Comparison of ENCODE assay signal across 8 mouse cellular contexts in the genomic region with DNA sequence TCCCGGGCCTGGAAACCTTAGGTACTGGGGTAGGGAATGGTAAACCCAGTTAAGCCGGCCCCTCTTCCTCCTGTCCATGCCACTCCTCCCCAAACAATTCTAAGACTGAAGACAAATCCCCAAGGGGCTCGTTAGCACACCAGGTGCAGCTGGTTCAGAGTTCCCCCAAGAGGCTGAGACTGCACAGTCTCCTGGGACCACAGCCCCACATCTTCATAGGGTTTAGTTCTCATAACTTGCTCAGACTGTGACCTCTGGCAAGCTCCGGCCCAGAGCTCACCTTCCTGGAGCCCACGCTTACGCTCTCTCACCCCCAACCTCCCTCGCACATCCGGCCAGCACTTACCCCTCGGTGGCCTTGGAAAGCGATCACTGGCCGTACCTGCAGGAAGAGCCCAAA. TPM values are rescaled to one million over a fixed set of nuclear protein-coding genes. Genes with fewer than 3 reads are reported as not detected.
DNase-seq lines count a peak whose midpoint lies in the region; ATAC-seq and TF ChIP-seq lines count a peak whose summit lies in the region.

No protein-coding gene starts in this region.

- no peaks in the 10 kb centered on the region for H3K9me3 ChIP-seq in embryonic facial prominence, embryonic 12.5 days
- H3K9me3 ChIP-seq in limb, embryonic 10.5 days (replicated peaks), result no peaks in the 10 kb centered on the region

- no peak for TF ChIP-seq CTCF in left cerebral cortex, adult 2 months (IDR thresholded peaks at IDR 0.05)

- ATAC-seq in embryonic facial prominence, embryonic 12.5 days (ENCODE audit: insufficient number of reproducible peaks, insufficient read depth, low FRiP score, low TSS enrichment), result no peak
- ATAC-seq in neutrophil, adult 5-6 weeks (ENCODE audit: extremely low read depth, insufficient number of reproducible peaks, low FRiP score, poor library complexity, severe bottlenecking), result peak; percentile 70

- H3K4me2 ChIP-seq in embryonic facial prominence, embryonic 12.5 days (replicated peaks), result peak overlapping the region; percentile 86

- H3K4me1 ChIP-seq in embryonic facial prominence, embryonic 12.5 days, result peaks cover 15% of the 10 kb centered on the region
- H3K4me1 ChIP-seq in limb, embryonic 10.5 days, result peaks cover 22% of the 10 kb centered on the region

- peaks cover 31% of the 10 kb centered on the region for H3K36me3 ChIP-seq in embryonic facial prominence, embryonic 12.5 days
- H3K36me3 ChIP-seq in limb, embryonic 10.5 days, result peaks cover 34% of the 10 kb centered on the region

- no peak overlapping the region for H3K27ac ChIP-seq in left cerebral cortex, adult 2 months
- no peak overlapping the region for H3K27ac ChIP-seq in embryonic facial prominence, embryonic 12.5 days
- H3K27ac ChIP-seq in limb, embryonic 10.5 days, result peak overlapping the region; percentile 74

- peak overlapping the region; percentile 33; the same call in 1 of the 2 replicates for H3K4me3 ChIP-seq in left cerebral cortex, adult 2 months
- peak overlapping the region; percentile 46 for H3K4me3 ChIP-seq in embryonic facial prominence, embryonic 12.5 days
- peak overlapping the region; percentile 67 for H3K4me3 ChIP-seq in limb, embryonic 10.5 days

- intact Hi-C loops in left cerebral cortex, adult 2 months (cut with DNase I), result no loop called here
- intact Hi-C loops in left cerebral cortex, postnatal 25 days (cut with DNase I), result no loop called here

- 3% methylated on average over 11 of the region's 11 CpGs for WGBS in embryonic facial prominence, embryonic 12.5 days
- 8% methylated on average over 11 of the region's 11 CpGs for WGBS in limb, embryonic 10.5 days

- H3K27me3 ChIP-seq in embryonic facial prominence, embryonic 12.5 days, result peaks cover 9% of the 10 kb centered on the region; the same call in 1 of the 2 replicates
- peaks cover 34% of the 10 kb centered on the region for H3K27me3 ChIP-seq in limb, embryonic 10.5 days (ENCODE audit: low read depth, poor library complexity, severe bottlenecking)

- H3K9ac ChIP-seq in embryonic facial prominence, embryonic 12.5 days, result peak overlapping the region; percentile 51; the same call in 1 of the 2 replicates

- DNase-seq in left cerebral cortex, adult 2 months (ENCODE audit: extremely low spot score in 1 of 2, low spot score in 2 of 2), result no peak
- DNase-seq in left cerebral cortex, postnatal 25 days (ENCODE audit: low spot score in 2 of 2), result no peak
- DNase-seq in limb, embryonic 10.5 days (ENCODE audit: low spot score), result no peak
- no peak for DNase-seq in urinary bladder, postnatal 25 days (ENCODE audit: low spot score)
- DNase-seq in ovary, postnatal 10 days (ENCODE audit: low spot score), result no peak
- no peak for DNase-seq in c-Kit-positive CD71-positive TER-119-positive erythroid progenitor cells, embryonic 14.5 days (ENCODE audit: low spot score)

RNA-seq across cellular contexts. Expression of a gene that starts 2.3 kb away (rescaled TPM):
- not detected for total RNA-seq in left cerebral cortex, adult 2 months (2021)
- total RNA-seq in left cerebral cortex, postnatal 25 days (2021), result not detected
- polyA plus RNA-seq in embryonic facial prominence, embryonic 12.5 days (2016; fragmentation: Nextera tagmentation; extraction: Ambion mirVana), result 12.4 and 15.6 TPM in 2 replicates
- 6.4 and 8.1 TPM in 2 replicates for polyA plus RNA-seq in limb, embryonic 10.5 days (2016; fragmentation: Nextera tagmentation; extraction: Ambion mirVana)
- 36.3 and 45.4 TPM in 2 replicates for total RNA-seq in neutrophil, adult 5-6 weeks (2017)

RNA-seq across cellular contexts. Expression of a gene that starts 7.2 kb away (rescaled TPM):
- 100 to 1,000 TPM; 152 to 164 TPM for total RNA-seq in left cerebral cortex, adult 2 months (2021)
- 100 to 1,000 TPM; 188 to 195 TPM for total RNA-seq in left cerebral cortex, postnatal 25 days (2021)
- 495 and 504 TPM in 2 replicates for polyA plus RNA-seq in embryonic facial prominence, embryonic 12.5 days (2016; fragmentation: Nextera tagmentation; extraction: Ambion mirVana)
- polyA plus RNA-seq in limb, embryonic 10.5 days (2016; fragmentation: Nextera tagmentation; extraction: Ambion mirVana), result 472 and 490 TPM in 2 replicates
- total RNA-seq in neutrophil, adult 5-6 weeks (2017), result 101 and 116 TPM in 2 replicates

RNA-seq across cellular contexts. Expression of a gene that starts 11.3 kb away (rescaled TPM):
- total RNA-seq in left cerebral cortex, adult 2 months (2021), result 10 to 100 TPM; 22.7 to 23.1 TPM
- 10 to 100 TPM; 13.9 to 16.1 TPM for total RNA-seq in left cerebral cortex, postnatal 25 days (2021)
- polyA plus RNA-seq in embryonic facial prominence, embryonic 12.5 days (2016; fragmentation: Nextera tagmentation; extraction: Ambion mirVana), result 128 and 143 TPM in 2 replicates
- 172 and 201 TPM in 2 replicates for polyA plus RNA-seq in limb, embryonic 10.5 days (2016; fragmentation: Nextera tagmentation; extraction: Ambion mirVana)
- 96.9 and 98.5 TPM in 2 replicates for total RNA-seq in neutrophil, adult 5-6 weeks (2017)

RNA-seq across cellular contexts. Expression of a gene that starts 14.8 kb away (rescaled TPM):
- under 1 TPM; 0.21 to 0.54 TPM for total RNA-seq in left cerebral cortex, adult 2 months (2021)
- under 1 TPM; 0.46 to 0.62 TPM for total RNA-seq in left cerebral cortex, postnatal 25 days (2021)
- polyA plus RNA-seq in embryonic facial prominence, embryonic 12.5 days (2016; fragmentation: Nextera tagmentation; extraction: Ambion mirVana), result not detected in 2 replicates
- 0.10 TPM in 1 of 2 replicates, not detected in the other for polyA plus RNA-seq in limb, embryonic 10.5 days (2016; fragmentation: Nextera tagmentation; extraction: Ambion mirVana)
- total RNA-seq in neutrophil, adult 5-6 weeks (2017), result 2.0 and 4.2 TPM in 2 replicates

RNA-seq across cellular contexts. Expression of a gene that starts 28.2 kb away (rescaled TPM):
- total RNA-seq in left cerebral cortex, adult 2 months (2021), result 1 to 10 TPM; 3.6 to 4.2 TPM
- 1 to 10 TPM; 4.2 to 5.7 TPM for total RNA-seq in left cerebral cortex, postnatal 25 days (2021)
- polyA plus RNA-seq in embryonic facial prominence, embryonic 12.5 days (2016; fragmentation: Nextera tagmentation; extraction: Ambion mirVana), result 2.1 and 4.2 TPM in 2 replicates
- 2.3 and 2.9 TPM in 2 replicates for polyA plus RNA-seq in limb, embryonic 10.5 days (2016; fragmentation: Nextera tagmentation; extraction: Ambion mirVana)
- 2.8 and 3.1 TPM in 2 replicates for total RNA-seq in neutrophil, adult 5-6 weeks (2017)

Comparison
In these comparisons a context has a peak if more than half of its experiments do, and no peak if none do; other contexts are left out.
1. RNA of a gene that starts 2.3 kb away (total RNA-seq): 36.3 to 45.4 TPM in neutrophil, adult 5-6 weeks; not detected in left cerebral cortex, postnatal 25 days and not detected in left cerebral cortex, adult 2 months; every median in the first group is over 10 times any median in the second.
2. Peak in every context shown above with its lines, with median percentiles within 50 percentile points of each other: H3K4me3 ChIP-seq.